Comparison of ENCODE assay signal across 8 mouse cellular contexts in genomic region chr11:116129993-116130487, GRCm38 (mm10). TPM values are rescaled to one million over a fixed set of nuclear protein-coding genes. Genes with fewer than 3 reads are reported as not detected.
DNase-seq lines count a peak whose midpoint lies in the region; ATAC-seq lines count a peak whose summit lies in the region.

No protein-coding gene starts in this region.

- DNase-seq in B cell, adult 2 months: peak; percentile 40 to 43
- DNase-seq in liver, embryonic 11.5 days (ENCODE audit: low spot score): no peak
- DNase-seq in splenic B cell, adult 2 months (ENCODE audit: low read depth, low spot score): peak; percentile 56
- DNase-seq in right cerebral cortex, postnatal 25 days: no peak
- DNase-seq in frontal cortex, postnatal 14 days (ENCODE audit: low spot score in 2 of 2): no peak

- H3K9me3 ChIP-seq in erythroblast, embryonic 14.5 days (ENCODE audit: control insufficient read depth, low read length): peaks cover 4% of the 10 kb centered on the region
- no peaks in the 10 kb centered on the region for H3K9me3 ChIP-seq in forebrain, embryonic 12.5 days
- no peaks in the 10 kb centered on the region for H3K9me3 ChIP-seq in liver, embryonic 11.5 days (ENCODE audit: control insufficient read depth, low read length)

- H3K27ac ChIP-seq in forebrain, embryonic 12.5 days: peak overlapping the region; percentile 87
- peak overlapping the region; percentile 81; the same call in 1 of the 2 replicates for H3K27ac ChIP-seq in liver, embryonic 11.5 days (ENCODE audit: low read depth, low read length)

- peaks cover 14% of the 10 kb centered on the region for H3K27me3 ChIP-seq in erythroblast, embryonic 14.5 days (ENCODE audit: control insufficient read depth)
- H3K27me3 ChIP-seq in forebrain, embryonic 12.5 days: 0 out of 2 replicates have a peak, but pooled peaks cover 9% of the 10 kb centered on the region
- H3K27me3 ChIP-seq in liver, embryonic 11.5 days (replicated peaks; ENCODE audit: control insufficient read depth, insufficient read depth, low read length): no peaks in the 10 kb centered on the region
- H3K27me3 ChIP-seq in splenic B cell, adult 2 months (ENCODE audit: control insufficient read depth, insufficient read depth, low read length, poor library complexity, severe bottlenecking): no peaks in the 10 kb centered on the region

- H3K36me3 ChIP-seq in erythroblast, embryonic 14.5 days (ENCODE audit: control insufficient read depth): peaks cover 49% of the 10 kb centered on the region
- peaks cover 42% of the 10 kb centered on the region for H3K36me3 ChIP-seq in forebrain, embryonic 12.5 days (replicated peaks)
- H3K36me3 ChIP-seq in liver, embryonic 11.5 days (ENCODE audit: control insufficient read depth, insufficient read depth, low read length): peaks cover 25% of the 10 kb centered on the region
- peaks cover 14% of the 10 kb centered on the region for H3K36me3 ChIP-seq in splenic B cell, adult 2 months (ENCODE audit: control insufficient read depth, insufficient read depth, low read length, poor library complexity, severe bottlenecking)

- ATAC-seq in erythroblast, adult 5-6 weeks (replicated peaks; ENCODE audit: low FRiP score, poor library complexity, severe bottlenecking): no peak; the same call in 1 of the 2 replicates
- peak; percentile 37 for ATAC-seq in forebrain, embryonic 12.5 days (ENCODE audit: low FRiP score)
- no peak for ATAC-seq in liver, embryonic 11.5 days (replicated peaks; ENCODE audit: low FRiP score)

- H3K4me3 ChIP-seq in erythroblast, embryonic 14.5 days (replicated peaks): peak overlapping the region; percentile 71
- H3K4me3 ChIP-seq in forebrain, embryonic 12.5 days (replicated peaks): peak overlapping the region; percentile 53
- H3K4me3 ChIP-seq in liver, embryonic 11.5 days (ENCODE audit: low read depth, low read length): peak overlapping the region; percentile 68

- peak overlapping the region; percentile 83 for H3K4me2 ChIP-seq in forebrain, embryonic 12.5 days
- H3K4me2 ChIP-seq in liver, embryonic 11.5 days: peak overlapping the region; percentile 88

- peaks cover 57% of the 10 kb centered on the region for H3K4me1 ChIP-seq in erythroblast, embryonic 14.5 days (ENCODE audit: control insufficient read depth)
- peaks cover 34% of the 10 kb centered on the region for H3K4me1 ChIP-seq in forebrain, embryonic 12.5 days
- H3K4me1 ChIP-seq in liver, embryonic 11.5 days (replicated peaks; ENCODE audit: control insufficient read depth, insufficient read depth, low read length): peaks cover 21% of the 10 kb centered on the region

- WGBS in forebrain, embryonic 12.5 days: 44% methylated on average over 8 of the region's 8 CpGs
- 40% methylated on average over 8 of the region's 8 CpGs for WGBS in liver, embryonic 11.5 days

- peak overlapping the region; percentile 69 for H3K9ac ChIP-seq in forebrain, embryonic 12.5 days
- H3K9ac ChIP-seq in liver, embryonic 11.5 days (ENCODE audit: low read depth, low read length): peak overlapping the region; percentile 80

RNA-seq across cellular contexts. Expression of gene Trim65, which starts 0.9 kb away (rescaled TPM):
- polyA plus RNA-seq in erythroblast, embryonic 14.5 days (2012): 0.04 and 0.08 TPM in 2 replicates
- 0.38 and 2.3 TPM in 2 replicates for total RNA-seq in erythroblast, adult 5-6 weeks (2015; ENCODE audit: low replicate concordance)
- total RNA-seq in erythroblast, adult 5-6 weeks (2017; ENCODE audit: low replicate concordance): 0.28 and 3.3 TPM in 2 replicates
- 1.9 and 2.1 TPM in 2 replicates for polyA plus RNA-seq in forebrain, embryonic 12.5 days (2016; fragmentation: Nextera tagmentation; extraction: Ambion mirVana)
- 3.1 and 3.5 TPM in 2 replicates for polyA plus RNA-seq in liver, embryonic 11.5 days (2014; fragmentation: Nextera tagmentation; extraction: Ambion mirVana)

RNA-seq across cellular contexts. Expression of gene Trim47, which starts 3.0 kb away (rescaled TPM):
- 0.10 and 0.17 TPM in 2 replicates for polyA plus RNA-seq in erythroblast, embryonic 14.5 days (2012)
- 1.0 and 2.5 TPM in 2 replicates for total RNA-seq in erythroblast, adult 5-6 weeks (2015; ENCODE audit: low replicate concordance)
- total RNA-seq in erythroblast, adult 5-6 weeks (2017; ENCODE audit: low replicate concordance): 1.3 TPM in 1 of 2 replicates, not detected in the other
- 2.7 and 3.2 TPM in 2 replicates for polyA plus RNA-seq in forebrain, embryonic 12.5 days (2016; fragmentation: Nextera tagmentation; extraction: Ambion mirVana)
- 6.3 and 6.6 TPM in 2 replicates for polyA plus RNA-seq in liver, embryonic 11.5 days (2014; fragmentation: Nextera tagmentation; extraction: Ambion mirVana)

RNA-seq across cellular contexts. Expression of gene Mrpl38, which starts 8.6 kb away (rescaled TPM):
- 7.7 and 8.4 TPM in 2 replicates for polyA plus RNA-seq in erythroblast, embryonic 14.5 days (2012)
- total RNA-seq in erythroblast, adult 5-6 weeks (2015; ENCODE audit: low replicate concordance): 10.0 and 19.8 TPM in 2 replicates
- 5.2 and 6.7 TPM in 2 replicates for total RNA-seq in erythroblast, adult 5-6 weeks (2017; ENCODE audit: low replicate concordance)
- polyA plus RNA-seq in forebrain, embryonic 12.5 days (2016; fragmentation: Nextera tagmentation; extraction: Ambion mirVana): 89.6 and 90.5 TPM in 2 replicates
- 121 and 126 TPM in 2 replicates for polyA plus RNA-seq in liver, embryonic 11.5 days (2014; fragmentation: Nextera tagmentation; extraction: Ambion mirVana)

RNA-seq across cellular contexts. Expression of gene Fbf1, which starts 37.9 kb away (rescaled TPM):
- polyA plus RNA-seq in erythroblast, embryonic 14.5 days (2012): 1.1 and 1.3 TPM in 2 replicates
- total RNA-seq in erythroblast, adult 5-6 weeks (2015; ENCODE audit: low replicate concordance): 6.1 and 14.6 TPM in 2 replicates
- 6.0 and 6.7 TPM in 2 replicates for total RNA-seq in erythroblast, adult 5-6 weeks (2017; ENCODE audit: low replicate concordance)
- polyA plus RNA-seq in forebrain, embryonic 12.5 days (2016; fragmentation: Nextera tagmentation; extraction: Ambion mirVana): 80.8 and 85.2 TPM in 2 replicates
- 20.1 and 23.3 TPM in 2 replicates for polyA plus RNA-seq in liver, embryonic 11.5 days (2014; fragmentation: Nextera tagmentation; extraction: Ambion mirVana)

RNA-seq across cellular contexts. Expression of gene Wbp2, which starts 43.2 kb away (rescaled TPM):
- polyA plus RNA-seq in erythroblast, embryonic 14.5 days (2012): 142 and 153 TPM in 2 replicates
- 105 and 125 TPM in 2 replicates for total RNA-seq in erythroblast, adult 5-6 weeks (2015; ENCODE audit: low replicate concordance)
- 58.0 and 68.8 TPM in 2 replicates for total RNA-seq in erythroblast, adult 5-6 weeks (2017; ENCODE audit: low replicate concordance)
- polyA plus RNA-seq in forebrain, embryonic 12.5 days (2016; fragmentation: Nextera tagmentation; extraction: Ambion mirVana): 92.3 and 101 TPM in 2 replicates
- 98.8 and 105 TPM in 2 replicates for polyA plus RNA-seq in liver, embryonic 11.5 days (2014; fragmentation: Nextera tagmentation; extraction: Ambion mirVana)

Comparison
In these comparisons a context has a peak if more than half of its experiments do, and no peak if none do; other contexts are left out.
1. DNase-seq: peak in B cell, adult 2 months (2 of 2) and splenic B cell, adult 2 months (single experiment); none in liver, embryonic 11.5 days (single experiment), right cerebral cortex, postnatal 25 days (single experiment) and frontal cortex, postnatal 14 days (0 of 2).
2. Peak in every context shown above with its lines, with median percentiles within 50 percentile points of each other: H3K4me3 ChIP-seq.